16 mouse cellular contexts compared by ENCODE assay signal in genomic region chr15:93857336-93857901, GRCm38 (mm10).
DNase-seq lines count a peak whose midpoint lies in the region; ATAC-seq and TF ChIP-seq lines count a peak whose summit lies in the region.
"Had no signal": no experiment of that assay in that cellular context is flagged by ENCODE, and none has a peak within 500 bp of the region (broad histone marks: within the 10 kb centered on the region; RNA-seq: fewer than 3 reads in every experiment).

No protein-coding gene starts in this region.

- H3K9me3 ChIP-seq in heart, embryonic 10.5 days, result no peaks in the 10 kb centered on the region
- H3K9me3 ChIP-seq in limb, embryonic 11.5 days (ENCODE audit: control insufficient read depth, low read length), result no peaks in the 10 kb centered on the region
- H3K9me3 ChIP-seq in limb, embryonic 15.5 days, result no peaks in the 10 kb centered on the region
- no peaks in the 10 kb centered on the region for H3K9me3 ChIP-seq in embryonic facial prominence, embryonic 10.5 days
- H3K9me3 ChIP-seq: forebrain, embryonic 13.5 days; hindbrain, embryonic 10.5 days had no signal

- peak; percentile 53 for DNase-seq in heart, adult 11 months
- DNase-seq in heart, embryonic 10.5 days (ENCODE audit: low spot score), result no peak
- DNase-seq in limb, embryonic 11.5 days (ENCODE audit: low spot score), result peak; percentile 37
- no peak for DNase-seq in embryonic facial prominence, embryonic 10.5 days (ENCODE audit: low spot score)
- DNase-seq in c-Kit-positive CD71-positive TER-119-positive erythroid progenitor cells, embryonic 14.5 days (ENCODE audit: low spot score), result no peak
- DNase-seq: adrenal gland, postnatal 25 days; cerebellum, adult 2 months; forebrain, postnatal 0 days; gastrocnemius, postnatal 10 days; heart, adult 2 months had no signal

- TF ChIP-seq POLR2A in cortical plate, adult 2 months (IDR thresholded peaks at IDR 0.05; ENCODE audit: extremely low read depth, insufficient read depth, low read length), result no peak

- no peak overlapping the region for H3K4me2 ChIP-seq in limb, embryonic 11.5 days (ENCODE audit: low read depth, severe bottlenecking)
- H3K4me2 ChIP-seq in limb, embryonic 15.5 days, result peak overlapping the region; percentile 8; the same call in 1 of the 2 replicates
- H3K4me2 ChIP-seq: forebrain, embryonic 13.5 days; heart, embryonic 12.5 days; hindbrain, embryonic 14.5 days had no signal

- no peak overlapping the region for H3K9ac ChIP-seq in limb, embryonic 11.5 days (ENCODE audit: low read length)
- H3K9ac ChIP-seq in limb, embryonic 15.5 days, result no peak overlapping the region
- H3K9ac ChIP-seq: forebrain, embryonic 13.5 days; forebrain, postnatal 0 days; heart, embryonic 12.5 days; hindbrain, embryonic 14.5 days had no signal

- H3K36me3 ChIP-seq in heart, embryonic 10.5 days, result no peaks in the 10 kb centered on the region
- H3K36me3 ChIP-seq in limb, embryonic 11.5 days (ENCODE audit: control insufficient read depth, insufficient read depth, low read length), result no peaks in the 10 kb centered on the region
- H3K36me3 ChIP-seq in limb, embryonic 15.5 days, result no peaks in the 10 kb centered on the region
- no peaks in the 10 kb centered on the region for H3K36me3 ChIP-seq in embryonic facial prominence, embryonic 10.5 days (replicated peaks)
- H3K36me3 ChIP-seq: heart, embryonic 12.5 days; hindbrain, embryonic 10.5 days had no signal

- 84% methylated on average over 12 of the region's 12 CpGs for WGBS in heart, embryonic 10.5 days
- 50% methylated on average over 12 of the region's 12 CpGs for WGBS in limb, embryonic 11.5 days
- 31% methylated on average over 12 of the region's 12 CpGs for WGBS in limb, embryonic 15.5 days
- WGBS in embryonic facial prominence, embryonic 10.5 days, result 91% methylated on average over 12 of the region's 12 CpGs

- no peak overlapping the region for H3K27ac ChIP-seq in heart, embryonic 10.5 days
- 0 out of 2 replicates have a peak overlapping the region, but pooled peaks have one; percentile 33 for H3K27ac ChIP-seq in cortical plate, adult 2 months (ENCODE audit: insufficient read depth, low read length)
- H3K27ac ChIP-seq in limb, embryonic 11.5 days (replicated peaks; ENCODE audit: low read depth, low read length), result peak overlapping the region; percentile 5; the same call in 1 of the 2 replicates
- H3K27ac ChIP-seq in limb, embryonic 15.5 days, result peak overlapping the region; percentile 50
- H3K27ac ChIP-seq in embryonic facial prominence, embryonic 10.5 days (replicated peaks), result no peak overlapping the region
- H3K27ac ChIP-seq: forebrain, embryonic 13.5 days; heart, adult 2 months; hindbrain, embryonic 10.5 days; hindbrain, embryonic 14.5 days had no signal

- no peak; the same call in 1 of the 2 replicates for ATAC-seq in limb, embryonic 11.5 days (ENCODE audit: insufficient number of reproducible peaks, low FRiP score, low TSS enrichment, low read depth)
- 0 out of 2 replicates have a peak, but pooled peaks have one; percentile 52 for ATAC-seq in limb, embryonic 15.5 days (ENCODE audit: insufficient number of reproducible peaks, low FRiP score, low TSS enrichment, low read depth)
- ATAC-seq: forebrain, embryonic 13.5 days; forebrain, postnatal 0 days had no signal

- no peak for TF ChIP-seq CTCF in cortical plate, adult 2 months (IDR thresholded peaks at IDR 0.05; ENCODE audit: extremely low read depth, insufficient read depth, low read length)

- H3K4me3 ChIP-seq in heart, embryonic 10.5 days, result no peak overlapping the region
- no peak overlapping the region for H3K4me3 ChIP-seq in cortical plate, adult 2 months (ENCODE audit: insufficient read depth, low read length)
- H3K4me3 ChIP-seq in limb, embryonic 11.5 days (ENCODE audit: low read depth, low read length), result no peak overlapping the region
- H3K4me3 ChIP-seq in limb, embryonic 15.5 days, result no peak overlapping the region
- no peak overlapping the region for H3K4me3 ChIP-seq in embryonic facial prominence, embryonic 10.5 days
- H3K4me3 ChIP-seq: forebrain, embryonic 13.5 days; heart, adult 2 months; heart, embryonic 12.5 days; hindbrain, embryonic 10.5 days had no signal

- H3K27me3 ChIP-seq in heart, embryonic 10.5 days (ENCODE audit: insufficient read depth, poor library complexity, severe bottlenecking), result no peaks in the 10 kb centered on the region
- H3K27me3 ChIP-seq in limb, embryonic 11.5 days (ENCODE audit: control insufficient read depth, insufficient read depth, low read length), result no peaks in the 10 kb centered on the region
- no peaks in the 10 kb centered on the region for H3K27me3 ChIP-seq in limb, embryonic 15.5 days
- no peaks in the 10 kb centered on the region for H3K27me3 ChIP-seq in embryonic facial prominence, embryonic 10.5 days (replicated peaks; ENCODE audit: low read depth, poor library complexity, severe bottlenecking)
- H3K27me3 ChIP-seq: forebrain, embryonic 13.5 days; heart, embryonic 12.5 days had no signal

- H3K4me1 ChIP-seq in heart, embryonic 10.5 days, result no peaks in the 10 kb centered on the region
- H3K4me1 ChIP-seq in cortical plate, adult 2 months (ENCODE audit: control insufficient read depth, insufficient read depth, low read length), result no peaks in the 10 kb centered on the region; the same call in 1 of the 2 replicates
- peaks cover 3% of the 10 kb centered on the region; the same call in 1 of the 2 replicates for H3K4me1 ChIP-seq in limb, embryonic 11.5 days (ENCODE audit: control insufficient read depth, insufficient read depth, low read length)
- H3K4me1 ChIP-seq in limb, embryonic 15.5 days, result peaks cover 14% of the 10 kb centered on the region; the same call in 1 of the 2 replicates
- H3K4me1 ChIP-seq in embryonic facial prominence, embryonic 10.5 days, result no peaks in the 10 kb centered on the region
- H3K4me1 ChIP-seq: forebrain, embryonic 13.5 days; heart, embryonic 12.5 days; hindbrain, embryonic 10.5 days had no signal

Comparison
In these comparisons a context has a peak if more than half of its experiments do, and no peak if none do; other contexts are left out.
1. DNase-seq: peak in heart, adult 11 months (single experiment) and limb, embryonic 11.5 days (single experiment); none in heart, embryonic 10.5 days (single experiment), embryonic facial prominence, embryonic 10.5 days (single experiment) and c-Kit-positive CD71-positive TER-119-positive erythroid progenitor cells, embryonic 14.5 days (single experiment).
2. H3K27ac ChIP-seq: peak in cortical plate, adult 2 months (single experiment), limb, embryonic 11.5 days (single experiment) and limb, embryonic 15.5 days (single experiment); none in heart, embryonic 10.5 days (single experiment) and embryonic facial prominence, embryonic 10.5 days (single experiment).